Mouse (Mus musculus) lung, postnatal 0 days (tissue): Measurements from ENCODE around the gene Tpcn2.

Source experiments
- CTCF ChIP-seq: IDR thresholded peaks from 2 replicates; pipeline ENCODE4 v1.5.1; 2016; ENCODE audit warnings: antibody characterized with exemption, mild to moderate bottlenecking
- EP300 ChIP-seq: IDR thresholded peaks from 2 replicates; pipeline ENCODE4 v1.6.1; 2016; ENCODE audit warnings: antibody characterized with exemption, mild to moderate bottlenecking, control low read depth

GRCm38 (mm10) chr7:145210477-145211070, 73.2 kb downstream of the Tpcn2 start:
- TF ChIP-seq CTCF (no peak), EP300 (no peak)
